Mouse (Mus musculus) spleen, postnatal 36 days (tissue): ENCODE data around the gene Gm10715.
"Not testable (repeated sequence)": the region's sequence is repeated elsewhere in the genome, so short reads cannot be mapped to it uniquely, and the experiment has no call there.

ENCODE experiments used
- DNase-seq, 2 experiments: peaks; one replicate each; pipeline ENCODE4 v3.0.0; 2022; ENCODE audit warnings: low spot score in 2 of 2, mixed read lengths in 1 of 2

The Gm10715 gene

DNA sequence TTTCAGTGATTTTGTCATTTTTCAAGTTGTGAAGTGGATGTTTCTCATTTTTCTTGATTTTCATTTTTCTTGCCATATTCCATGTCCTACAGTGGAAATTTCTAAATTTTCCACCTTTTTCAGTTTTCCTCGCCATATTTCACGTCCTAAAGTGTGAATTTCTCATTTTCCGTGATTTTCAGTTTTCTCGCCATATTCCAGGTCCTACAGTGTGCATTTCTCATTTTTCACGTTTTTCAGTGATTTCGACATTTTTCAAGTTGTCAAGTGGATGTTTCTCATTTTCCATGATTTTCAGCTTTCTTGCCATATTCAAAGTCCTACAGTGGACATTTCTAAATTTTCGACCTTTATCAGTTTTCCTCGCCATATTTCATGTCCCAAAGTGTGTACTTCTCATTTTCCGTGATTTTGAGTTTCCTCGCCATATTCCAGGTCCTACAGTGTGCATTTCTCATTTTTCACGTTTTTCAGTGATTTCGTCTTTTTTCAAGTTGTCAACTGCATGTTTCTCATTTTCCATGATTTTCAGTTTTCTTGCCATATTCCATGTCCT, 11.7 kb upstream of the Gm10715 start, which contains the start of gene Gm10717:
Gene Gm10717, plus strand, starts transcription at position 506 of the 556 bp plus-strand sequence.
- peak; percentile 74 to 85 for DNase-seq

DNA sequence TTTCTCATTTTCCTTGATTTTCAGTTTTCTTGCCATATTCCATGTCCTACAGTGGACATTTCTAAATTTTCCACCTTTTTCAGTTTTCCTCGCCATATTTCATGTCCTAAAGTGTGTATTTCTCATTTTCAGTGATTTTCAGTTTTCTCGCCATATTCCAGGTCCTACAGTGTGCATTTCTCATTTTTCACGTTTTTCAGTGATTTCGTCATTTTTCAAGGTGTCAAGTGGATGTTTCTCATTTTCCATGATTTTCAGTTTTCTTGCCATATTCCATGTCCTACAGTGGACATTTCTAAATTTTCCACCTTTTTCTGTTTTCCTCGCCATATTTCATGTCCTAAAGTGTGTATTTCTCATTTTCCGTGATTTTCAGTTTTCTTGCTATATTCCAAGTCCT, 11.0 kb upstream of the Gm10715 start:
- DNase-seq, result peak; percentile 88 to 91

DNA sequence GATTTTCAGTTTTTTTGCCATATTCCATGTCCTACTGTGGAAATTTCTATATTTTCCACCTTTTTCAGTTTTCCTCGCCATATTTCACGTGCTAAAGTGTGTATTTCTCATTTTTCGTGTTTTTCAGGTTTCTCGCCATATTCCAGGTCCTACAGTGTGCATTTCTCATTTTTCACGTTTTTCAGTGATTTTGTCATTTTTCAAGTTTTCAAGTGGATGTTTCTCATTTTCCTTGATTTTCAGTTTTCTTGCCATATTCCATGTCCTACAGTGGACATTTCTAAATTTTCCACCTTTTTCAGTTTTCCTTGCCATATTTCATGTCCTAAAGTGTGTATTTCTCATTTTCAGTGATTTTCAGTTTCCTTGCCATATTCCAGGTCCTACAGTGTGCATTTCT, 10.5 kb upstream of the Gm10715 start:
- DNase-seq, result not testable (repeated sequence)

DNA sequence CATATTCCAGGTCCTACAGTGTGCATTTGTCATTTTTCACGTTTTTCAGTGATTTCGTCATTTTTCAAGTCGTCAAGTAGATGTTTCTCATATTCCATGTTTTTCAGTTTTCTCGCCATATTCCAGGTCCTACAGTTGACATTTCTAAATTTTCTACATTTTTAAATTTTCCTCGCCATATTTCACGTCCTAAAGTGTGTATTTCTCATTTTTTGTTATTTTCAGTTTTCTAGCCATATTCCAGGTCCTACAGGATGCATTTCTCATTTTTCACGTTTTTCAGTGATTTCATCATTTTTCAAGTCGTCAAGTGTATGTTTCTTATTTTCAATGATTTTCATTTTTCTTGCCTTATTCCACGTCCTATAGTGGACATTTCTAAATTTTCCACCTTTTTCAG, 9.9 kb upstream of the Gm10715 start:
- not testable (repeated sequence) for DNase-seq

DNA sequence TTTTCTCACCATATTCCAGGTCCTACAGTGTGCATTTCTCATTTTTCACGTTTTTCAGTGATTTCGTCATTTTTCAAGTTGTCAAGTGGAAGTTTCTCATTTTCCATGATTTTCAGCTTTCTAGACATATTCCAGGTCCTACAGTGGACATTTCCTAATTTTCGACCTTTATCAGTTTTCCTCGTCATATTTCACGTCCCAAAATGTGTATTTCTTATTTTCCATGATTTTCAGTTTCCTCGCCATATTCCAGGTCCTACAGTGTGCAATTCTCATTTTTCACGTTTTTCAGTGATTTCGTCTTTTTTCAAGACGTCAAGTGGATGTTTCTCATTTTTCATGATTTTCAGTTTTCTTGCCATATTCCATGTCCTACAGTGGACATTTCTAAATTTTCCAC, 9.5 kb upstream of the Gm10715 start:
- not testable (repeated sequence) for DNase-seq

DNA sequence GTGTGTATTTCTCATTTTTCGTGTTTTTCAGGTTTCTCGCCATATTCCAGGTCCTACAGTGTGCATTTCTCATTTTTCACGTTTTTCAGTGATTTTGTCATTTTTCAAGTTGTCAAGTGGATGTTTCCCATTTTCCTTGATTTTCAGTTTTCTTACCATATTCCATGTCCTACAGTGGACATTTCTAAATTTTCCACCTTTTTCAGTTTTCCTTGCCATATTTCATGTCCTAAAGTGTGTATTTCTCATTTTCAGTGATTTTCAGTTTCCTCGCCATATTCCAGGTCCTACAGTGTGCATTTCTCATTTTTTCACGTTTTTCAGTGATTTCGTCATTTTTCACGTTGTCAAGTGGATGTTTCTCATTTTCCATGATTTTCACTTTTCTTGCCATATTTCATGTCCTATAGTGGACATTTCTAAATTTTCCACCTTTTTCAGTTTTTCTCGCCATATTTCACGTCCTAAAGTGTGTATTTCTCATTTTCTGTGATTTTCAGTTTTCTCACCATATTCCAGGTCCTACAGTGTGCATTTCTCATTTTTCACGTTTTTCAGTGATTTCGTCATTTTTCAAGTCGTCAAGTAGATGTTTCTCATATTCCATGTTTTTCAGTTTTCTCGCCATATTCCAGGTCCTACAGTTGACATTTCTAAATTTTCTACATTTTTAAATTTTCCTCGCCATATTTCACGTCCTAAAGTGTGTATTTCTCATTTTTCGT, 7.2 kb upstream of the Gm10715 start:
- peak; percentile 66 to 73 for DNase-seq

DNA sequence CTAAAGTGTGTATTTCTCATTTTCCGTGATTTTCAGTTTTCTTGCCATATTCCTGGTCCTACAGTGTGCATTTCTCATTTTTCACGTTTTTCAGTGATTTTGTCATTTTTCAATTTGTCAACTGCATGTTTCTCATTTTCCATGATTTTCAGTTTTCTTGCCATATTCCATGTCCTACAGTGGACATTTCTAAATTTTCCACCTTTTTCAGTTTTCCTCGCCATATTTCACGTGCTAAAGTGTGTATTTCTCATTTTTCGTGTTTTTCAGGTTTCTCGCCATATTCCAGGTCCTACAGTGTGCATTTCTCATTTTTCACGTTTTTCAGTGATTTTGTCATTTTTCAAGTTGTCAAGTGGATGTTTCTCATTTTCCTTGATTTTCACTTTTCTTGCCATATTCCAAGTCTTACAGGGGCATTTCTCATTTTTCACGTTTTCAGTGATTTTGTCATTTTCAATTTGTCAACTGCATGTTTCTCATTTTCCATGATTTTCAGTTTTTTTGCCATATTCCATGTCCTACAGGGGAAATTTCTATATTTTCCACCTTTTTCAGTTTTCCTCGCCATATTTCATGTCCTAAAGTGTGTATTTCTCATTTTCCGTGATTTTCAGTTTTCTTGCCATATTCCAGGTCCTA, 5.9 kb upstream of the Gm10715 start:
- not testable (repeated sequence) for DNase-seq

DNA sequence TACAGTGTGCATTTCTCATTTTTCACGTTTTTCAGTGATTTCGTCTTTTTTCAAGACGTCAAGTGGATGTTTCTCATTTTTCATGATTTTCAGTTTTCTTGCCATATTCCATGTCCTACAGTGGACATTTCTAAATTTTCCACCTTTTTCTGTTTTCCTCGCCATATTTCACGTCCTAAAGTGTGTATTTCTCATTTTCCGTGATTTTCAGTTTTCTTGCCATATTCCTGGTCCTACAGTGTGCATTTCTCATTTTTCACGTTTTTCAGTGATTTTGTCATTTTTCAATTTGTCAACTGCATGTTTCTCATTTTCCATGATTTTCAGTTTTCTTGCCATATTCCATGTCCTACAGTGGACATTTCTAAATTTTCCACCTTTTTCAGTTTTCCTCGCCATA, 2.4 kb upstream of the Gm10715 start, which contains the start of gene Gm17535:
Gene Gm17535, plus strand, starts transcription at position 301 of the 400 bp plus-strand sequence.
- DNase-seq, result not testable (repeated sequence)

DNA sequence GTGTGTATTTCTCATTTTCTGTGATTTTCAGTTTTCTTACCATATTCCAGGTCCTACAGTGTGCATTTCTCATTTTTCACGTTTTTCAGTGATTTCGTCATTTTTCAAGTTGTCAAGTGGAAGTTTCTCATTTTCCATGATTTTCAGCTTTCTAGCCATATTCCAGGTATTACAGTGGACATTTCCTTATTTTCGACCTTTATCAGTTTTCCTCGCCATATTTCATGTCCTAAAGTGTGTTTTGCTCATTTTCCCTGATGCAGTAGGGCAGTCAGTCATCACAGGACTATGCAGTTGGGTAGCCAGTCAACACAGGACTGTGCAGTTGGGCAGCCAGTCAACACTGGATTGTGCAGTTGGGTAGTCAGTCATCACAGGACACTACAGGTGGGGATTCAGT, 1.5 kb downstream of the Gm10715 start:
- DNase-seq, result not testable (repeated sequence)
